Mouse (Mus musculus) frontal cortex, postnatal 14 days (tissue): Measurements from ENCODE around the gene Nudcd2.

Experiments used
- DNase-seq, 2 experiments: peaks; one replicate each; pipeline ENCODE4 v3.0.0; 2022; ENCODE audit warnings: low spot score in 2 of 2

The Nudcd2 gene

DNA sequence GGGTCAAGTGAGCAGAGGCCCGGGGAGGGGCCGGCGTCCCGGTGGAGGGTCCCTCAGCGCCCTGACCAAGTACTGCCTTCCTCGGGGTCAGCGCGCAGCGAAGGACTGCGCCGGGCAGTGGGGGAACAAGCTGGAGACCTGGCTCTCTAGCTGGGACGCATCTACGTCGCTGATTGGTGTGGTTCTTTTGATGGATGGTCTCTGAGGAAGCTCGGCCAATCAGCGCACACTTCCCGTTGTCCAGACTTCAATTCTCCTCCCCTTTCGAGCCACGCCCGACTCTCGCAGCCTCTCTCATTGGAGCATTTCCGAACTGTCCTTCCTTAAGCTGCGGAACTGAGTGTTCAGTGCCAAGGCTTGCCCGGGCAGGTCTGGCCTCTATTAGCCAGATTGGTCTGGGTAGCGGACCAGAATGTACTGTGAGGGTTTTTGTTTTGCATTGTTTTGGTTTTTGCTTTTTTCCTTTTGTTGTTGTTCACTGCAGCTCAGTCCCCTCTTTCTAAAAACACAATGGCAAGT lies 21.7 kb downstream of the Nudcd2 start, which contains the start of gene Ccng1:
Gene Ccng1, minus strand, starts transcription at position 203 of the 519 bp plus-strand sequence.
- peak; percentile 84 to 91 for DNase-seq

DNA sequence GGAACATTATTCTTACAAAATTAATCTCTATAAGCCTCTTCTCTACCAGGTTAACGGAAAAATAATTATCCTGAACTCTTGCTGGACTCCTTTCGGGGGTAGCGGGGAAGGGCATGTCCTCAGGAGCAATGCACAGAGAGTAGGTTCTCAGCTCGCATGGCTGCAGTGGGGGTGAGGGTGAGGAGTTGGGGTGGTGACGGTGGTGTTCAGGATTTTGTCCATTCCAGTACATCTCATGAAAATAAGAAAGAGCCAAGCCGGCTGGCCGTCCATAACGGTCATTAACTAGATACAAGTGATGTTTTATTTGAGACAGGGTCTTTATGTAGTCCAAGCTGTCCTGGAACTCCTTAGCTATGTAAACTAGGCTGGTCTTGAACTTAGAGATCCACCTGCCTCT lies 22.5 kb downstream of the Nudcd2 start:
- no peak for DNase-seq

DNA sequence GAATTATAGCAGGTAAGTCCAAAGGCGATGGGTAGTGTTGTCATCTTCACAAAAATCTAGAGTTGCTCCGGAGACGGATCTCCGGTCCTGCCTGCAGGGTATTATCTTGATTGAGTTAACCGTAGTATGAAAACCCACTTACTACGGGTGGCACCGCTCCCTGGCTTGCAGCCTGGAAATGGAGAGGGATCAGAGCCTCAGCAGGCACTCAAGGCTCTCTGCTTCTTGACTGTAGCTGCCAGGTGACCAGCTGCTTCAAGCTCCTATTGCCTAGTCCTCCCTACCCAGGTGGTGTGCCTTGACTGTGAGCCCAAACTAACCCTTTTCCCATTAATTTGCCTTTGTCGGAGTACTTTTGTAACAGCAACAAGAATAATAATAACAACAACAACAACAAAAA lies 26.4 kb downstream of the Nudcd2 start:
- no peak for DNase-seq

DNA sequence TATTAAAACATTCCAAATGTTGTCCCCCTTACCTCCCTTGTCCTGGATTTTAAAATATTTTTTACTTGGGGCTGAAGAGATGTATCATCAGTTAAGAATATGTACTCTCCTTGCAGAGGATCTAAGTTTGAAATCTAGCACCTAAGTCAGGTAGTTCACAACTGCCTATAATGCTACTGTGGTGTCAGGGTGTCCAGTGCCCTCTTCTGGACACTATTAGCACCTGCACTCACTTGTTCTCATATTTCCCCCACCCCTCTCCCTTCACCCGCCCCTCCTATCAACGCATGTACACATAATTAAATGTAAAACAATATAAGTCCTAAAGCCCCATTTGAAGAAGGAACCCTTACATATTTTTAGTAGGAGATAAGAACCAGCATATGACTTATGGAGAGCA lies 29.9 kb downstream of the Nudcd2 start:
- DNase-seq, result no peak

DNA sequence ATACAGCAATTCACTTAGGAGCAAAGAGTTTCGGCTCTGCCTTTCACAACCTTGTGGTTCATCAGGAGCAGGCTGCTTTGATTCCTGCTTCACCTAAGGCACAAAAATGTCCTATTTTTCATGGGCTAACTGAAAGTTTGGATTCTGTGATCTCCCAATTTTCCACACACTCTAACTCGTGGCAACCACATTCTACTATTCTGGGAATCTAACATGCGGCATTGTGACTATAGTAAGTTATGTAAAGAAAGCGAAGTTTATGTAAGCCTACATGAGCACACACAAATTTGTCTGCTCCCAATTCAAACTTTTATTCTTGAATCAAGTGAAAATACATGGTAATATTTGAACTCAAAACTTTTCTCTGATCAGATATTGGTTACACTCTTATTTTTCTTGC lies 31.2 kb downstream of the Nudcd2 start:
- no peak for DNase-seq

DNA sequence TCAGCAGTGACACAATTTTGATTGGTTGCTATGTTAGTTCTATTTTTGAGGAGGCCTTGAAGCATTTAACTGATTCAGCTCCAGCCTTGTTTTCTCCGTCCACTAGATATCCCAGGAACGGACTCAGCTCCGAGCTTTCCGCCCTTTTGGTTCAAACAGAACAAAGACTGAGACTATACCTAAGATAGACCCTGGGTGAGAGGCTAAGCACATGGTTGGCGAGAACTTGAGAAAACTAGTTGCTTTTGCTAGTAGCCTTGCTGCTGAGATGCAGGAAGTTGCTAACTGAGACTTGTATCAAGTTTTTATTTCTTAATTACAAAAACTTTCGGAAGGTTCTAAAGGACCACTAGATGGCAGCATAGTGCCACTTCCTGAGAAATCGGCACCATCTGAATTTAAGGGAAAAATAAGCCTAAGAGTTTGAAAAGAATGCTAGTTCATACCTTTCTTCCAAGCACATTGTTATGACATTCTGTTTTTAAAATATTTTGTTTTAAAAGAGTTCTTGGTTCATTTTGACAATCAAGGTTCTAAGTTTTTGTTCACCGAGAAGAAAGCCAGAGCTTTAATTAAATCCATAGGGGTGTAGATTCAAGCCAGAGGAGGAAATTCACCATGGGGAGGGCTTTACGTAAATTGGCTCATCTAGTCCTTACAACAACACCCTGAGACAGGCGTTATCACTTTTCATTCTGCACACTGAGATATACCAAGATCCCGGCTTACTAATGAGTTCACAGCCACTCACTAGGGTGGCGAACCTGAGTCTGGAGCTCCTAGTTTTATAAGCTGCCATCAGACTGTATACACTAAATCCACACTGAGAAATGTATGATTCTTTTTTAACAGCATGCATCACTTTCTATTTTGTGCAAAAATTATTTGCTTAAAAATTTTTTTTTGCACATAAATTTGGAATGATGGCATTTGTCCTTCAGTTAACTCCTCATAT lies 42.1 kb downstream of the Nudcd2 start:
- DNase-seq, result no peak

DNA sequence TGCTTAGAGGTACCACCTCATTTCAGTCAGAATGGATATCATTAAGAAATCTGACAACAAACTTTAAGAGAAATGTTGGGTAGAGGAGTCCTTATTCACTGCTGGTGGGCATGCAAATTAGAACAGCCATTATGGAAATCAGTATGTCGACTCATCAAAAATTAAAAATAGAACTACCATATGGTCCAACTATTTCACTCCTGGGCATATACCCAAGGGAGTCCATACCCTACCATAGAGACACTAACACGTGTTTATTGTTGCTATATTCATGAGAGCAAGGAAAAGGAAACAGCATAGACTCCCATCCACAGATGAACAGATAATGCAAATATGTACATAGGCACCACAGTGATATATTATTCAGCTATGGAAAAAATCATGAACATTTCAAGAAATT lies 48.4 kb downstream of the Nudcd2 start:
- no peak for DNase-seq

DNA sequence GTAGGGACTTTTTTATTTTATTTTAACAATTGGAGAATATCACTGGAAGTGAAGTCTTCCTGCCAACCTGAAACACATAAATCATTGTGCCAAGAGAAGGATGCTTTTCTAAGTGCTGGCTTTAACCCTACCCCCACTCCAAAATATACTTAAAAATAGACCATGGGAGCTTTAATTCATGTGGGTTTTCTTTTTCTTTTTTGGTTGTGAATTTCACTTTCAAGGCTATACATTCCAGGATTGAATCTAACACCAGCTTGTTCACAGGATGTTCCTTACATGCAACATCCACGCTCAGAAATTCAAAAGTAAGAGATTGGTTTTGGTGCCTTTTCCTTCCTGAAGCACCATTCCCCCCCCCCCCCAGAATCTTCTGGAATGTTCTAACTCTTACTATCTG lies 49.9 kb downstream of the Nudcd2 start:
- DNase-seq, result no peak

DNA sequence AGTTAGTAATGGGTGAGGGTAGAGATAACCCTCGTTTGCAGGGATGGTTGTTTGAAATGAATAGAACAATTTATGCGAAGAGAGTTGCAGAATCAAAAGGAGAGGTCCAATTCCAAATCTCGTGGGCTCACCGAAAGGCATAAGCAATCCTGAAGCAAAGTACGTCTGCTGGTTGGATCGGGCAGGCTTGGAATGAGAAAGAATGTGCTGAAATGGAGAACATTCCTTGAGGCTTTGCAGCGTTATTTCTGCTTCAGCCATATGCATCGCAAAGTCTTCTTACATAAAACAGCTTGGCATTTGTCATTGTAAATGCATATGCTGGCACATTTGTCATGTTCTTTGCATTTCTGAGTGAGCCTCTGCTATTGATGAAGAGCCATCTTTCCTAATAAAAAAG lies 50.9 kb downstream of the Nudcd2 start:
- DNase-seq, result peak; percentile 21 to 22

DNA sequence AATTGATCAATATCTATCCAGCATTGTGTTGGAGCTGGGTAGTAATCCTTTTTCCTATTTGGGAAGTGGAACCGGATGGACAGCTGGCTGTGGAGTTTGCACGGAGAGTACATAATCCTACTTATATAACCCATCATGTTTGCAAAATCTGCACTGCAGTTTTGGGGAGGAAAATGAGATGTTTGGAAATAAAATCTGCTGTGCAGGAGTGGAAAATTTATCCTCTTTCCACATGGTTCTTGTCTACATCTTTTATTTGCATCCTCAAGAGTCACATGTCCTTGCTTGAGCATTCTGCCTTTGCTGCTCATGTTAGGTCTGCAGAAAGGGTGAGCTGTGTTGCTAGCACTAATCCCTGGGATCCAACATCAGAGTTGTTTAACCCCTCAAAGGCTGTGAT lies 53.4 kb downstream of the Nudcd2 start:
- DNase-seq, result no peak
